Mouse (Mus musculus) lung, embryonic 16.5 days (tissue): ENCODE measurements around the gene Carm1. TPM values are rescaled to one million over a fixed set of nuclear protein-coding genes. Genes with fewer than 3 reads are reported as not detected.
"Not testable (repeated sequence)": the region's sequence is repeated elsewhere in the genome, so short reads cannot be mapped to it uniquely, and the experiment has no call there.

Experiments
- ATAC-seq: fragments of 200-750 bp; cut with Nextera tagmentation; 2 replicates; pipeline ENCODE4 v1.8.0; 2017; ENCODE audit warnings: low read depth, mild to moderate bottlenecking, moderate library complexity
- H3K27ac ChIP-seq: fragments of 300-500 bp; sonication (generic); 2 replicates; pipeline ENCODE4 v1.5.1; 2014; ENCODE audit warnings: mild to moderate bottlenecking, control low read depth, low read length
- H3K27me3 ChIP-seq: fragments of 300-500 bp; sonication (generic); 2 replicates; pipeline ENCODE4 v1.6.1; 2014; ENCODE audit warnings: low read depth, low read length, mixed read lengths; ENCODE audit not compliant: control insufficient read depth, insufficient read depth
- H3K36me3 ChIP-seq: fragments of 300-500 bp; sonication (generic); 2 replicates; pipeline ENCODE4 v1.6.1; 2014; ENCODE audit warnings: low read length; ENCODE audit not compliant: control insufficient read depth, insufficient read depth
- H3K4me1 ChIP-seq: fragments of 300-500 bp; sonication (generic); replicated peaks from 2 replicates; pipeline ENCODE4 v1.6.1; 2014; ENCODE audit warnings: low read length, mixed read lengths; ENCODE audit not compliant: control insufficient read depth, insufficient read depth
- H3K4me2 ChIP-seq: fragments of 300-500 bp; sonication (generic); 2 replicates; pipeline ENCODE4 v1.6.1; 2014; ENCODE audit warnings: low read depth, low read length, control low read depth
- H3K4me3 ChIP-seq: fragments of 300-500 bp; sonication (generic); 2 replicates; pipeline ENCODE4 v1.5.1; 2014; ENCODE audit warnings: mild to moderate bottlenecking, low read length, control low read depth
- H3K9ac ChIP-seq: fragments of 300-500 bp; sonication (generic); 2 replicates; pipeline ENCODE4 v1.6.1; 2014; ENCODE audit warnings: low read length, control low read depth
- H3K9me3 ChIP-seq: fragments of 300-500 bp; sonication (generic); 2 replicates; pipeline ENCODE4 v1.6.1; 2016; ENCODE audit warnings: low read length; ENCODE audit not compliant: control insufficient read depth
- WGBS: fragments of 180-500 bp; shearing (Covaris S2); extraction: QIAGEN DNeasy Blood & Tissue Kit; methylation state at CpG from one replicate; pipeline ENCODE4 v1.1.7; 2014; 5-methylcytosine and 5-hydroxymethylcytosine counted together
- polyA plus RNA-seq: library from polyadenylated mRNA; unstranded; fragments of >200 nt; fragmentation: Nextera tagmentation; extraction: Ambion mirVana; gene quantifications from 2 replicates; pipeline ENCODE4 v1.2.1, GENCODE M21; 2015

Gene Carm1
- polyA plus RNA-seq, 1 experiment from 2014 or later: 20.8 TPM

DNA sequence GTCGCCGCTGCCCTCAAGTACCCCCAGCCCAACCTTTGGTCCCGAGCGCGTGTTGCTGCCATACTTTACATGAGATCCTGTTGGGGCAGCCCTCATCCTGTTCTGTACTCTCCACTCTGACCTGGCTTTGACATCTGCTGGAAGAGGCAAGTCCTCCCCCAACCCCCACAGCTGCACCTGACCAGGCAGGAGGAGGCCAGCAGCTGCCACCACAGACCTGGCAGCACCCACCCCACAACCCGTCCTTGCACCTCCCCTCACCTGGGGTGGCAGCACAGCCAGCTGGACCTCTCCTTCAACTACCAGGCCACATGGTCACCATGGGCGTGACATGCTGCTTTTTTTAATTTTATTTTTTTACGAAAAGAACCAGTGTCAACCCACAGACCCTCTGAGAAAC is 41.7 kb downstream of the Carm1 start:
- Histone ChIP-seq H3K4me2 (no peak overlapping the region), H3K4me3 (no peak overlapping the region), H3K9me3 (no peaks in the 10 kb centered on the region), H3K36me3 (peaks cover 44% of the 10 kb centered on the region), H3K4me1 (peaks cover 6% of the 10 kb centered on the region; the same call in 1 of the 2 replicates), H3K9ac (no peak overlapping the region), H3K27me3 (no peaks in the 10 kb centered on the region), H3K27ac (no peak overlapping the region)
- ATAC-seq: no peak
- WGBS: 83% methylated on average over 8 of the region's 8 CpGs

DNA sequence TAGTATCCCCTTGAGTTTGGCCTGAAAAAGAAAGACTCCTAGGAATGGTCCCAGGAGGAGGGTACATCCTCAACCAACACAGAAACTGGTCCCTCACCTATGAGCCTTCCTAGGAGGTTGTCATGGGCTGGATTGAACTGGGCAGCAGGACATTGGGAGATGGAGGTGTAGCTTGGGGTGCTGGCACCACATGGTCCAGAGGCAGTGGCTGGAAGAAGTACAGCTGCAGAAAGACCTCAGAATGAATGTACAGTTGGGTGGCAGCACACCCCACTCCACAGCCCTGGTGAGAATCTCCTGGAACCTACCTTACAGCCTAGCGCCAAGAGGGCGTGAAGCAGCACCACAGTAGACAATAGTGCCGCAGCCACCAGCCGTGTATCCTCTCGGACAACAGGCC is 42.8 kb downstream of the Carm1 start:
- Histone ChIP-seq H3K9ac (no peak overlapping the region), H3K36me3 (peaks cover 36% of the 10 kb centered on the region), H3K9me3 (no peaks in the 10 kb centered on the region), H3K27ac (no peak overlapping the region), H3K4me2 (no peak overlapping the region), H3K27me3 (no peaks in the 10 kb centered on the region), H3K4me3 (no peak overlapping the region), H3K4me1 (peaks cover 14% of the 10 kb centered on the region)
- no peak for ATAC-seq
- WGBS: 86% methylated on average over 5 of the region's 5 CpGs

DNA sequence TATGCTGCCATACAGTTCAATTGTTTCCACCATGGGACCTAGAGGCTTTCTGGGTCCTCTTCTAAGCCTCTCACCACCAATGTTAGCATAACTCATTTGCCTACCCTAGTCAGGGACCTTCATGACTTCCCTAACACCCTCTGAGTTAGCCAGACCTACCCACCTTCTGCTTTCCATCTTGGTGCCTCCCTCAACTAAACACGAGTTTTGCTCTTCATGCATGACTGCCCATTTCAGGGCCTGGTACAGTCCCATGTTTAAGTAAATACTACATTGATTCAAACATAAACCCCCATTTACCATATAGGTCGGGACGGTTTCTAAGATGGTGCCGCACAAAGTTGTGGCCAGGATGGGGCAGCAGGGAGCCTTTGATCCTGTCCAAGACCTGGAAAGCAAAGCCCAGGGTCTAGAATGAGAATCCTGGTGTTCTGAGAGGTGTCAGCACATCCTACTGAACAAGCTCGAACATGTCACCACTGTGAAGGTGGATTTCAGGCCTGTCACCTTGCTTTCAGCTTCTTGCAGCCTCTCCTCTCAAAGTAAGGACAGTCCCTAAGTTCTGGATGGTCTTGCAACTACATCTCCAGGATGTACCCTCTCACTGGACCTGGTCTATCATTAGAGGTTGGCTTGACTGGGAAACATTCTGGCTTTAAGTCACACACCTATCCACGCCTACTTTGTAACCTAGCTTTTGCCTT is 44.6 kb downstream of the Carm1 start:
- peak overlapping the region; percentile 93; the same call in 1 of the 2 replicates for H3K4me2 ChIP-seq
- H3K9ac ChIP-seq: no peak overlapping the region
- no peaks in the 10 kb centered on the region for H3K27me3 ChIP-seq
- ATAC-seq: no peak
- peaks cover 31% of the 10 kb centered on the region for H3K36me3 ChIP-seq
- H3K4me3 ChIP-seq: no peak overlapping the region; the same call in 1 of the 2 replicates
- WGBS: 80% methylated on average over 6 of the region's 6 CpGs
- no peaks in the 10 kb centered on the region for H3K9me3 ChIP-seq
- H3K27ac ChIP-seq: no peak overlapping the region
- H3K4me1 ChIP-seq: peaks cover 14% of the 10 kb centered on the region

DNA sequence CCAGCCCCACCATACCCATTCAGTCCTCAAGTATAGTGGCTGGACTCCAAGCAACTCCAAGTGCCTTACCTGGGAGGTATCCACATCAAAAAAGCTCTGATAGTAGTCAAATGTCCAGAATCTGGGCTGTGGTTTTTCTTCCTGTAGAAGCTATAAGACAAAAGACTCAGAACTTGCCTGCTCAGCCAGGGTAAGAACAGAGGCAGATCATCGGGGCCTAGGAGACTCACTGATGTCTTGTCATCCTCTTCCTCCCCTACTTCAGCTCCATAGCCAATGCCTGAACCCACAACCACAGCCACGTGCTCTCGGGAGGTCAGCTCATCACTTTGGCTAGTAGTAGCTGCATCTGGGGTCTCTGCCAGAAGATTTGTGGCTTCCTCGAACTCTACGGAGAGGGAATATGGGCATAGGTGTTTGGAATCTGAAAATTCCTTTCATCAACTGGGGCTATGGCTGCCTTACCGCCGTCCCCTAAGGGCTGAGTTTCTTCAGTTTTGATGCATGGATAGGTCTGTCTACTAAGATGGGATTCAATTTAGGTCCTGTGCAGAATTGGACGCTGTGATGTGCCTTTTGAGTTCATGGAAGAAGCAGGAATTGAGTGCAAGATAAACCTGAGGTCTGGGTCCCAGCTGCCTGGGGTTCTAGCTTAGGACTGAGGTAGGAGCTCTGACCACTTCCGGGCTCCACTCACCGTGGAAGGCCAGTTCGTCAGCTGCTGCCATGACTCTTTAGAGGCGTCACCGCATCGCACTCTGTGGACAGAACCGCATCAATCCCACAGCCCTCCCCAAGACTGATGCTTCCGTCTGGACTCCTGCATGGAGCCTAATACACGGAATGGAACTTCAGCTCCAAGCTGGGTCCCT is 45.4 kb downstream of the Carm1 start:
- H3K4me3 ChIP-seq: peak overlapping the region; percentile 93
- peak overlapping the region; percentile 58 for H3K27ac ChIP-seq
- H3K9me3 ChIP-seq: no peaks in the 10 kb centered on the region
- peak; percentile 62 for ATAC-seq
- peak overlapping the region; percentile 91 for H3K9ac ChIP-seq
- peaks cover 14% of the 10 kb centered on the region for H3K4me1 ChIP-seq
- H3K27me3 ChIP-seq: no peaks in the 10 kb centered on the region
- H3K4me2 ChIP-seq: peak overlapping the region; percentile 93
- 14% methylated on average over 17 of the region's 17 CpGs for WGBS
- peaks cover 24% of the 10 kb centered on the region for H3K36me3 ChIP-seq

DNA sequence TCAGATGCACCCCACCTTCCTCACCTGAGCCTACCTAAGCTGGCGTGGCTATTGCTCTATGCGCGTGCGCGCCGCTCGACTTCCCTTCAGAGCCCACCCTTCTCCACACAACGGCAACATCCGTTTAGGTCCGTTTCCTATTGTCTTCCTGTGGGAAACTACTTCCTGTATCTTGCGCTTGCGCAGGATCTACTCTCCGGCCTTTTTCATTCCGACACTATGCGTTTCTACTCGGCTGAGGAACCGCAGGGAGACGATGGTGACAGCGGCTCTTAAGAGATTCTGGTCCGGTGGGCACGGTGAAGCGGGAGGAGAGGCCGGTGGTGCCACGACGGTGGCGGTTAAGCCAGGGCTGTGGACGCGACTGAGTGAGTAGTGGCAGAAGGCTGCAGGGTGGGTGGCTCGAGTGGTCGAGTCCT is 46.0 kb downstream of the Carm1 start, which contains the start of the genes Timm29 and Yipf2:
Gene Timm29, plus strand, starts transcription at position 20 of the 419 bp plus-strand sequence.
Gene Yipf2, minus strand, starts transcription at position 126 of the 419 bp plus-strand sequence.
- H3K27me3 ChIP-seq: no peaks in the 10 kb centered on the region
- no peaks in the 10 kb centered on the region for H3K9me3 ChIP-seq
- H3K4me1 ChIP-seq: peaks cover 14% of the 10 kb centered on the region
- peak within 1 kb of the TSS; percentile 58 for H3K27ac ChIP-seq
- peak within 1 kb of the TSS; percentile 91 for H3K9ac ChIP-seq
- peaks cover 18% of the 10 kb centered on the region for H3K36me3 ChIP-seq
- under 1% methylated on average over 30 of the region's 30 CpGs for WGBS
- peak; percentile 94 for ATAC-seq
- H3K4me3 ChIP-seq: peak within 1 kb of the TSS; percentile 93
- peak within 1 kb of the TSS; percentile 93 for H3K4me2 ChIP-seq

DNA sequence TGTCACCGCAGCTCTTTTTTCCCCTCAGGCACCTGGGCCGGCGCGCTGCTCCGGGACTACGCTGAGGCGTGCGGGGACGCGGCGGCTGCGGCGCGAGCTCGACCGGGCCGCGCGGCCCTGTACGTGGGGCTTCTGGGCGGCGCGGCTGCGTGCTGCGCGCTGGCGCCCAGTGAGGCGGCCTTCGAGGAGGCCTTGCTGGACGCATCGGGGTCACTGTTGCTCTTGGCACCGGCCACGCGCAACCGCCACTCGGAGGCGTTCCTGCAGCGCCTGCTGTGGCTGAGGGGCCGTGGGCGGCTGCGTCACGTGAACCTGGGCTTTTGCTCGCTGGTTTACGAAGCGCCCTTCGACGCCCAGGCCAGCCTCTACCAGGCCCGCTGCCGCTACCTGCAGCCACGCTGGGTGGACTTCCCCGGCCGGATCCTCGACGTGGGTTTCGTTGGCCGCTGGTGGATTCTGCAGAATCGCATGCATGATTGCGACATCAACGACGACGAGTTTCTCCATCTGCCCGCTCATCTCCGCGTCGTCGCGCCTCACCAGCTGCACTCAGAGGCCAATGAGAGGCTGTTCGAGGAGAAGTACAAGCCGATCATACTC is 46.5 kb downstream of the Carm1 start:
- H3K9me3 ChIP-seq: no peaks in the 10 kb centered on the region
- H3K36me3 ChIP-seq: peaks cover 14% of the 10 kb centered on the region
- peak; percentile 54 for ATAC-seq
- peak overlapping the region; percentile 93 for H3K4me3 ChIP-seq
- WGBS: 2% methylated on average over 66 of the region's 69 CpGs
- no peaks in the 10 kb centered on the region for H3K27me3 ChIP-seq
- H3K9ac ChIP-seq: peak overlapping the region; percentile 91
- peaks cover 14% of the 10 kb centered on the region for H3K4me1 ChIP-seq
- peak overlapping the region; percentile 93 for H3K4me2 ChIP-seq
- H3K27ac ChIP-seq: peak overlapping the region; percentile 45

DNA sequence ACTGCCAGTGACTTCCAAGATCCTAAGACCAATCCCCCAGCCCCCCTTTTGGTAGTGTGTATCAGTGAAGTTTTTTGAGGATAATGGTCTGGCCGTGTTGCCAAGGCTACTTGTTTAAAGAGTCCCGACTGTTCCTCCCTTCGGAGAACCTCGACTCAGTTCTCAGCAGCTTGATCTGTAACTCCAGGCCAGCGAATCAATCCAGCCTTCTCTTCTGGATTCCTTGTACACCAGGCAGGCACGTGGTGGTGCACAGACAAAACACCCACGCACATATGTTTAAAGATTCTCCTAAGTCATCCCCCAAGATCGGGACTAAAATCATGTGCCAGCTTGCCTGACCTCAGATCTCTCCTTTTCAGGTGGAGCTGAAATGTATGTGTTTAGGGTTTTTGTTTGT is 47.7 kb downstream of the Carm1 start:
- ATAC-seq, H3K9ac ChIP-seq, H3K4me3 ChIP-seq, H3K36me3 ChIP-seq, H3K9me3 ChIP-seq, H3K27me3 ChIP-seq, H3K27ac ChIP-seq: not testable (repeated sequence)
- peaks cover 14% of the 10 kb centered on the region for H3K4me1 ChIP-seq
- WGBS: 84% methylated on average over 8 of the region's 8 CpGs
- H3K4me2 ChIP-seq: peak overlapping the region; percentile 93; the same call in 1 of the 2 replicates

DNA sequence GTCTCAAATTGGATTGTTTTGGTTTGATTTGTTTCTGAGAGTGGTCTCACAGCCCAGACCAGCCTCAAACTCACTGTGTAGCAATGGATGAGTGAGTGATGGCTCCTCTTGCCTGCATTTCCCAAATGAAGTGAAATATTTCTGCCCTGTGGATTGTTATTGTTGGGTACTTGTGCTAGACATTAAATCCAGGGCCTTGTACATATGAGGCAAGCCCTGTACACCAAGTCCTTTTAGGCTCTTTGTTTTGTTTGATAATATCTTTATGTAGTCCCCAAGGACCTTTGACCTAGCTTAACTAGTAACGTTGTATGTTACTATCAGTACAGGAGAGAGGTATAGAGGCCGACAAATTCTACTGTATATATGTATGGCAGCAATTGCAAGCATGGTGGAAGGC is 48.1 kb downstream of the Carm1 start:
- Histone ChIP-seq H3K4me2 (no peak overlapping the region), H3K4me1 (peaks cover 14% of the 10 kb centered on the region), H3K36me3 (peaks cover 4% of the 10 kb centered on the region), H3K9me3 (no peaks in the 10 kb centered on the region), H3K27ac (no peak overlapping the region), H3K4me3 (no peak overlapping the region), H3K27me3 (no peaks in the 10 kb centered on the region), H3K9ac (no peak overlapping the region)
- ATAC-seq: no peak
- 71% methylated on average over 2 of the region's 2 CpGs for WGBS

DNA sequence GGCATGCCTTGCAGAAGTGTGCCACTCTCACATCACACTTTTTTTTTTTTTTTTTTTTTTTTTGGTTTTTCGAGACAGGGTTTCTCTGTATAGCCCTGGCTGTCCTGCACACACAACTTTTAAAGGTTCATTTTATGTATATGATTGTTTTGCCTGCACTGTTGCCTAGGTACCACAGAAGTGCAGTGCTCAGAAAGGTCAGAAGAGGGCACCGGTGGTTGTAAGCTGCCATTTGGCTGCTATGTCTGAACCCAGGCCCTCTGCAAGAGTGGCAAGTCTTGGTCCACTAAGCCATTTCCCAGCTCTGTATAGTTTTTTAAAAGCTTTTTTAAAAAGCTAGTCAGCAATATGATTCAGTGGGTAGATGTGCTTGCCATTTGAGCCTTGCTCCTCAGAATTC is 51.5 kb downstream of the Carm1 start:
- H3K9me3 ChIP-seq: no peaks in the 10 kb centered on the region
- H3K36me3 ChIP-seq: peaks cover 4% of the 10 kb centered on the region
- no peaks in the 10 kb centered on the region for H3K27me3 ChIP-seq
- 31% methylated on average over 2 of the region's 2 CpGs for WGBS
- no peak overlapping the region for H3K27ac ChIP-seq
- H3K4me2 ChIP-seq: no peak overlapping the region
- H3K4me3 ChIP-seq: no peak overlapping the region
- H3K4me1 ChIP-seq: peaks cover 8% of the 10 kb centered on the region
- ATAC-seq: no peak
- no peak overlapping the region for H3K9ac ChIP-seq
